Comparison of ENCODE assay signal across 22 mouse cellular contexts in genomic region chr6:129581896-129582295, GRCm38 (mm10). TPM values are rescaled to one million over a fixed set of nuclear protein-coding genes. Genes with fewer than 3 reads are reported as not detected.
"Had no signal": no experiment of that assay in that cellular context is flagged by ENCODE, and none has a peak within 500 bp of the region (broad histone marks: within the 10 kb centered on the region; RNA-seq: fewer than 3 reads in every experiment).

No protein-coding gene starts in this region.

- H3K36me3 ChIP-seq: limb, embryonic 10.5 days; limb, embryonic 13.5 days; liver, embryonic 12.5 days; liver, embryonic 15.5 days; lung, embryonic 15.5 days; midbrain, embryonic 13.5 days; stomach, embryonic 15.5 days had no signal

- ATAC-seq: liver, embryonic 12.5 days; midbrain, embryonic 13.5 days; midbrain, embryonic 16.5 days had no signal

- H3K9me3 ChIP-seq: limb, embryonic 10.5 days; limb, embryonic 13.5 days; liver, embryonic 12.5 days; liver, embryonic 15.5 days; lung, embryonic 15.5 days; midbrain, embryonic 13.5 days; stomach, embryonic 15.5 days had no signal

- H3K4me2 ChIP-seq: limb, embryonic 13.5 days; liver, embryonic 12.5 days; liver, embryonic 15.5 days; lung, embryonic 15.5 days; midbrain, embryonic 13.5 days; stomach, embryonic 15.5 days had no signal

- H3K4me3 ChIP-seq: limb, embryonic 10.5 days; limb, embryonic 13.5 days; liver, embryonic 12.5 days; liver, embryonic 15.5 days; lung, embryonic 15.5 days; midbrain, embryonic 13.5 days; stomach, embryonic 15.5 days had no signal

- H3K27me3 ChIP-seq: limb, embryonic 13.5 days; liver, embryonic 12.5 days; liver, embryonic 15.5 days; lung, embryonic 15.5 days; midbrain, embryonic 13.5 days; stomach, embryonic 15.5 days had no signal

- H3K27ac ChIP-seq: limb, embryonic 10.5 days; limb, embryonic 13.5 days; liver, embryonic 12.5 days; liver, embryonic 15.5 days; lung, embryonic 15.5 days; midbrain, embryonic 13.5 days; stomach, embryonic 15.5 days had no signal

- H3K9ac ChIP-seq: limb, embryonic 13.5 days; liver, embryonic 12.5 days; liver, embryonic 15.5 days; lung, embryonic 15.5 days; midbrain, embryonic 13.5 days; stomach, embryonic 15.5 days had no signal

- DNase-seq: kidney, postnatal 14 days; kidney, postnatal 4 days; liver; lung, adult 18-20 months; lung, postnatal 10 days; thymus, postnatal 36 days had no signal

- H3K4me1 ChIP-seq: limb, embryonic 10.5 days; limb, embryonic 13.5 days; liver, embryonic 12.5 days; liver, embryonic 15.5 days; lung, embryonic 15.5 days; midbrain, embryonic 13.5 days; stomach, embryonic 15.5 days had no signal

RNA-seq across cellular contexts. Expression of gene Klre1, which starts 4.2 kb away (rescaled TPM):
- total RNA-seq: layer of hippocampus, adult 18-20 months; layer of hippocampus, postnatal 25 days; left cerebral cortex, adult 18-20 months; left cerebral cortex, postnatal 25 days had no signal
- polyA plus RNA-seq: kidney, embryonic 16.5 days; limb, embryonic 10.5 days; limb, embryonic 13.5 days; liver, embryonic 12.5 days; lung, embryonic 15.5 days; midbrain, embryonic 13.5 days; midbrain, embryonic 16.5 days; neural tube, embryonic 11.5 days; neural tube, embryonic 14.5 days; stomach, embryonic 15.5 days had no signal

RNA-seq across cellular contexts. Expression of gene Klrd1, which starts 9.7 kb away (rescaled TPM):
- total RNA-seq: layer of hippocampus, adult 18-20 months; layer of hippocampus, postnatal 25 days; left cerebral cortex, adult 18-20 months; left cerebral cortex, postnatal 25 days had no signal
- polyA plus RNA-seq: limb, embryonic 10.5 days; limb, embryonic 13.5 days; midbrain, embryonic 13.5 days; midbrain, embryonic 16.5 days; neural tube, embryonic 11.5 days; neural tube, embryonic 14.5 days had no signal

RNA-seq across cellular contexts. Expression of gene Klrk1, which starts 41.8 kb away (rescaled TPM):
- total RNA-seq: layer of hippocampus, adult 18-20 months; layer of hippocampus, postnatal 25 days; left cerebral cortex, adult 18-20 months; left cerebral cortex, postnatal 25 days had no signal
- polyA plus RNA-seq: limb, embryonic 10.5 days; small intestine, adult 2 months had no signal
